Mouse (Mus musculus) megakaryocyte, embryonic 14.5 days (primary cell): ENCODE results near the gene Mthfsd.

Experiments used
- FLI1 ChIP-seq: IDR thresholded peaks from 2 replicates; pipeline ENCODE4 v1.6.1; 2012; ENCODE audit warnings: low read length, inconsistent platforms, mixed read lengths
- GATA1 ChIP-seq: IDR thresholded peaks from 3 replicates; pipeline ENCODE4 v1.6.1; 2012; ENCODE audit warnings: mixed read lengths, low read length, inconsistent platforms, borderline replicate concordance

DNA sequence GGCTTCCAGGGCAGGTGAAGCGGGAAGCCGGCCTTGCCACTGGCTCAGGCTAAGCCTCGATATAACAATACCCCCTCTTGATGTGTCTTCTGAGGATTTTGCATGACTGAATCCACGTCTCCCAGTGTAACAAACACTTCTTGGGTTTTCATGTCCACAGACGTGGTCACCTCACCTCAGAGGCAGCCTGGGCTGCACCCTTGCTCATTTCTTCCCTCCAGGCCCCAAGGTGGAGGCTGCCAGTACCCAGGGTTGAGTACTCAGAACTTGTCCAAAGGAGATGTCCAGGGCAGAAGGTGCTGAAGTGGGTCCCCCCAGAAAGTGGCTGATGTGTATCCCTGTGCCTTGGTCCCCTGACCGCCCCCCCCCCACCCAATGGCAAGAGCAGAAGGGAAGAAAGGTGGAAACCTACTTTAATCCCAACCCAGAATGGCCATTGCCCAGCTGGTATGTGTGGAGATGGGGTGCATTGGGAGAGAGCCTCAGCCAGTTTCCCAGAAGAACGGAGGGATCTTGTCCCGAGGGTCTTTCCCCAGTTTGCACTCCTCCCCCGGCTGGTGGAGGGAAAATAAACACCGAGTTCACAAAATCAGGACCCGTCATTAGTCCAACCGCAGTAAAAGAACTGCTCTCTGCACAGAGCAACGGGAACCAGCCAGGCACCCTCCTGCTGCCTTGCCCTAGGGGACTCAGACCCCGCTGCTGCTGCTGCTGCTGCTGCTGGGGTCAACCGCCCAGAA, 33.9 kb downstream of the Mthfsd start:
- no peak for TF ChIP-seq GATA1
- TF ChIP-seq FLI1: no peak
